ENCODE assay signal across 25 mouse cellular contexts in the genomic region with DNA sequence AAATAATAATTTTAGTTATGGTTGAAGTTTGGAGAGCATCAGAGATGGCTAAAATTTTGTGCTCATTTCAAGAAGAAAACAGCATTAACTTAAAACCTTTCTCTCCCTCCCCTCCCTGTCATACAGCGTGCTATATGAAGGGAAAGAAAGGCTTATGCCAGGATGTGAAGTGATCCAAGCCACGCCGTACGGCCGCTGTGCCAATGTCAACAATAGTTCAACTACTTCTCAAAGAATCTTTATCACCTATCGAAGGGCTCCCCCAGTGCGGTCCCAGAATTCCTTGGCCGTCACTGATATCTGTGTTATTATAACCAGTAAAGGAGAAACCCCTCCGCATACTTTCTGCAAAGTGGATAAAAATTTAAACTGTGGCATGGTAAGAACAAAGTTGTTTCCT. TPM values are rescaled to one million over a fixed set of nuclear protein-coding genes. Genes with fewer than 3 reads are reported as not detected.
A peak's percentile ranks its signal among the peaks of the same experiment; 100 is the strongest.
DNase-seq lines count a peak whose midpoint lies in the region; ATAC-seq lines count a peak whose summit lies in the region.
"Had no signal": no experiment of that assay in that cellular context is flagged by ENCODE, and none has a peak within 500 bp of the region (broad histone marks: within the 10 kb centered on the region; RNA-seq: fewer than 3 reads in every experiment).

No protein-coding gene starts in this region.

- H3K36me3 ChIP-seq in embryonic facial prominence, embryonic 14.5 days (ENCODE audit: control insufficient read depth, insufficient read depth, low read length): peaks cover 29% of the 10 kb centered on the region
- peaks cover 36% of the 10 kb centered on the region for H3K36me3 ChIP-seq in embryonic facial prominence, embryonic 10.5 days (replicated peaks)
- H3K36me3 ChIP-seq in heart, embryonic 11.5 days (ENCODE audit: control insufficient read depth, insufficient read depth, low read length): peaks cover 10% of the 10 kb centered on the region; the same call in 1 of the 2 replicates

- H3K4me2 ChIP-seq in embryonic facial prominence, embryonic 14.5 days (ENCODE audit: low read depth, low read length): no peak overlapping the region
- H3K4me2 ChIP-seq in heart, embryonic 11.5 days: no peak overlapping the region
- H3K4me2 ChIP-seq: embryonic facial prominence, embryonic 12.5 days; limb, embryonic 15.5 days had no signal

- peak; percentile 61 for DNase-seq in embryonic facial prominence, embryonic 14.5 days (ENCODE audit: low spot score)
- no peak for DNase-seq in embryonic facial prominence, embryonic 10.5 days (ENCODE audit: low spot score)
- DNase-seq in heart, postnatal 4 days: peak; percentile 9
- DNase-seq in urinary bladder, postnatal 14 days (ENCODE audit: low spot score): peak; percentile 6
- no peak for DNase-seq in urinary bladder, adult 18-20 months (ENCODE audit: low spot score in 2 of 2)
- no peak for DNase-seq in right cerebral cortex, postnatal 36 days (ENCODE audit: low spot score in 2 of 2)
- no peak for DNase-seq in left cerebral cortex, postnatal 25 days (ENCODE audit: low spot score in 2 of 2)
- DNase-seq: adrenal gland, adult 8-10 months; cerebellum, adult 8-10 months; forebrain, postnatal 0 days; layer of hippocampus, postnatal 36 days; liver, postnatal 0 days; midbrain, embryonic 14.5 days; retina, postnatal 1 day; right cerebral cortex, postnatal 4 days; thymus, postnatal 36 days had no signal

- no peaks in the 10 kb centered on the region for H3K9me3 ChIP-seq in embryonic facial prominence, embryonic 14.5 days (ENCODE audit: control insufficient read depth, low read length)
- no peaks in the 10 kb centered on the region for H3K9me3 ChIP-seq in embryonic facial prominence, embryonic 10.5 days
- no peaks in the 10 kb centered on the region for H3K9me3 ChIP-seq in heart, embryonic 11.5 days (replicated peaks; ENCODE audit: control insufficient read depth, low read length)
- H3K9me3 ChIP-seq: embryonic facial prominence, embryonic 12.5 days; hindbrain, embryonic 10.5 days; limb, embryonic 15.5 days; megakaryocyte, embryonic 14.5 days had no signal

- no peaks in the 10 kb centered on the region for H3K27me3 ChIP-seq in embryonic facial prominence, embryonic 14.5 days (replicated peaks; ENCODE audit: control insufficient read depth, insufficient read depth, low read length)
- H3K27me3 ChIP-seq in embryonic facial prominence, embryonic 10.5 days (replicated peaks; ENCODE audit: low read depth, poor library complexity, severe bottlenecking): no peaks in the 10 kb centered on the region
- no peaks in the 10 kb centered on the region for H3K27me3 ChIP-seq in heart, embryonic 11.5 days (ENCODE audit: control insufficient read depth, insufficient read depth, low read length)
- H3K27me3 ChIP-seq: embryonic facial prominence, embryonic 12.5 days; limb, embryonic 15.5 days; megakaryocyte, embryonic 14.5 days; Patski had no signal

- WGBS in embryonic facial prominence, embryonic 14.5 days: 75% methylated on average over 9 of the region's 9 CpGs
- 94% methylated on average over 9 of the region's 9 CpGs for WGBS in embryonic facial prominence, embryonic 10.5 days
- 64% methylated on average over 9 of the region's 9 CpGs for WGBS in heart, embryonic 11.5 days (ENCODE audit: insufficient replicate concordance)

- H3K4me1 ChIP-seq in embryonic facial prominence, embryonic 14.5 days (ENCODE audit: control insufficient read depth, insufficient read depth, low read length): no peaks in the 10 kb centered on the region
- no peaks in the 10 kb centered on the region for H3K4me1 ChIP-seq in embryonic facial prominence, embryonic 10.5 days
- H3K4me1 ChIP-seq in heart, embryonic 11.5 days (ENCODE audit: control insufficient read depth, insufficient read depth, low read length): no peaks in the 10 kb centered on the region
- H3K4me1 ChIP-seq: embryonic facial prominence, embryonic 12.5 days; hindbrain, embryonic 10.5 days; limb, embryonic 15.5 days; megakaryocyte, embryonic 14.5 days had no signal

- no peak overlapping the region for H3K27ac ChIP-seq in embryonic facial prominence, embryonic 14.5 days (replicated peaks; ENCODE audit: low read depth, low read length)
- no peak overlapping the region for H3K27ac ChIP-seq in embryonic facial prominence, embryonic 10.5 days (replicated peaks)
- no peak overlapping the region for H3K27ac ChIP-seq in heart, embryonic 11.5 days (ENCODE audit: low read depth, low read length)
- H3K27ac ChIP-seq: embryonic facial prominence, embryonic 12.5 days; hindbrain, embryonic 10.5 days; hindbrain, postnatal 0 days; limb, embryonic 15.5 days had no signal

- no peak overlapping the region for H3K9ac ChIP-seq in embryonic facial prominence, embryonic 14.5 days (ENCODE audit: low read depth, low read length)
- no peak overlapping the region for H3K9ac ChIP-seq in heart, embryonic 11.5 days (ENCODE audit: low read depth, low read length)
- H3K9ac ChIP-seq: embryonic facial prominence, embryonic 12.5 days; forebrain, postnatal 0 days; limb, embryonic 15.5 days; liver, postnatal 0 days had no signal

- intact Hi-C loops in left cerebral cortex, postnatal 25 days (cut with DNase I): no loop called here

- ATAC-seq in embryonic facial prominence, embryonic 14.5 days (ENCODE audit: low read depth): no peak
- no peak; the same call in 1 of the 2 replicates for ATAC-seq in heart, embryonic 11.5 days (replicated peaks; ENCODE audit: insufficient number of reproducible peaks, low FRiP score, low TSS enrichment)
- ATAC-seq: forebrain, postnatal 0 days; hindbrain, postnatal 0 days; intestine, postnatal 0 days; liver, postnatal 0 days; Patski had no signal

- no peak overlapping the region for H3K4me3 ChIP-seq in embryonic facial prominence, embryonic 14.5 days (ENCODE audit: low read depth, low read length)
- H3K4me3 ChIP-seq in embryonic facial prominence, embryonic 10.5 days: no peak overlapping the region
- no peak overlapping the region for H3K4me3 ChIP-seq in heart, embryonic 11.5 days (ENCODE audit: low read depth, low read length)
- H3K4me3 ChIP-seq: embryonic facial prominence, embryonic 12.5 days; hindbrain, embryonic 10.5 days; limb, embryonic 15.5 days; megakaryocyte, embryonic 14.5 days; myocyte had no signal

RNA-seq across cellular contexts. Expression of a gene that starts 29.2 kb away (rescaled TPM):
- 7.5 and 8.3 TPM in 2 replicates for polyA plus RNA-seq in embryonic facial prominence, embryonic 14.5 days (2014; fragmentation: Nextera tagmentation; extraction: Ambion mirVana)
- polyA plus RNA-seq in embryonic facial prominence, embryonic 10.5 days (2016; fragmentation: Nextera tagmentation; extraction: Ambion mirVana): 6.1 and 6.2 TPM in 2 replicates
- total RNA-seq in heart, postnatal 4 days (2021): 10 to 100 TPM; 26.2 to 33.0 TPM
- 5.5 and 8.3 TPM in 2 replicates for polyA plus RNA-seq in heart, embryonic 11.5 days (2014; fragmentation: Nextera tagmentation; extraction: Ambion mirVana)
- 10 to 100 TPM in 1 of 2 experiments, 1 to 10 TPM in 1; 8.8 to 11.3 TPM for total RNA-seq in left cerebral cortex, postnatal 25 days (2021)

Comparison
In these comparisons a context has a peak if more than half of its experiments do, and no peak if none do; other contexts are left out.
1. DNase-seq: peak in embryonic facial prominence, embryonic 14.5 days (single experiment), heart, postnatal 4 days (single experiment) and urinary bladder, postnatal 14 days (single experiment); none in embryonic facial prominence, embryonic 10.5 days (single experiment), urinary bladder, adult 18-20 months (0 of 2), right cerebral cortex, postnatal 36 days (0 of 2) and left cerebral cortex, postnatal 25 days (0 of 2).